Mouse (Mus musculus): Measurements from ENCODE around the gene Nrl. TPM values are rescaled to one million over a fixed set of nuclear protein-coding genes. Genes with fewer than 3 reads are reported as not detected.

Nrl gene
- total RNA-seq, 2 experiments from 2014 or later, result not detected

DNA sequence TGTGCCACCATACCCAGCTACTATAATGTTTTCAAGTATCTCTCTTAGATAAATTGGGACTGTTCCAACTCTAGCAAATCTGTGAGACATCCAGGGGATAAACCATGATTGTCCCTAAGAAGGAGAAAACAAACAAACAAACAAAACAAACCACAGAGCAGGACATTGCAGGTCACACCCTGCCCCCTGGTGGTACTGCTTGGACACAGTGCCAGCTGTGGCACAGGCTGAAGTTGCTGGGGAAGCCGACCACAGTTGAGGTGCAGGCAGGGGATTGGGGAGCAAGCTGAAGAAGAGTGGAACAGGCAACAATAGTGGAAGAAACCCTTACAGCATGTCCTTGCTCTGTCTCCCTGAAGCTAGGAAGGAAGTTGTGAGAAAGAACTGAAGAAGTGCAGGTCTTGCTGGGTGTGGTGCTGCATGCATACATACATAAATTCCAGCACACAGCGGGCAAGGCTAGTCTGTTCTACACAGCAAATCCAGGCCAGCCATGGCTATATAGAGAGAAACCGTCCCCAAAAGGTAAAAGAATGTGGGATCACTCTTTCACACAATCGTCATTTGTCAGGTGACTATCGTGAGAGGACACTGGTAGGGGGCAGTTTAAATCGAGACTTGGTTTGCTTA is 11.4 kb upstream of the Nrl start:
- no peak for DNase-seq (ENCODE audit: low spot score)

DNA sequence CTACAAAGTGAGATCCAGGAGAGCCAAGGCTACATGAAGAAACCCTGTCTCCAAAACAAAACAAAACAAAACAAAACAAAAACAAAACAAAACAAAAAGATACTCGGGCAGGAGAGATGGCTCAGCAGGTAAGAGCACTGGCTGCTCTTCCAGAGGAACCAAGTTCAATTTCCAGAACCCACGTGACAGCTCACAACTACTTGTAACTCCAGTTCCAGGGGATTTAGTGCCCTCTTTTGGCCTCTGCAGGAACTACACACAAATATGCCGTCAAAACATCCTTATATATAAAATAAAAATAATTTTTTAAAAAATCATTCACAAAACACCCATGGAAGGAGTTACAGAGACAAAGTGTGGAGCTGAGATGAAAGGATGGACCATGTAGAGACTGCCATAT is 3.2 kb upstream of the Nrl start:
- peak; percentile 25 for DNase-seq (ENCODE audit: low spot score)

- DNase-seq (ENCODE audit: low spot score), result no peak
Measured at GRCm38 (mm10) chr14:55526674-55527073, 1.9 kb upstream of the Nrl start.

DNA sequence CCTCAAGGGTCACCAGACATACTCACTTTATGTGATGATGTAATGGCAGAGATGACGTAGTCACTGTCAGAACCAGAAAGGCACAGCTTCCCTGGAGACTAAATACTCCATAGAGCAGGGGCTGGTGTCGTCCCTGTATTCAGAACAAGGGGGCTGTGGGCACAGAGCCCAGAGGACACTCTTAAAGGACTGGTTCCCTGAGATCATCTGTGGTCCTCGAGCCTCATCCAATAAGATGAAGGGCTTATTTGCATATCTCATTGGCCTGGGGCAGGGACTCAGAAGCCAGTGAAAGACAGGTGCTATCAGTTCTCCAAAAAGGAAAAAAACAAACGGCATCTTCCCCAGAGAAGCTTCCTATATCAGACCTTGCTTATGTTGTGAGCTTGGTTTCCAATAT is 719 bp downstream of the Nrl start:
- no peak for DNase-seq (ENCODE audit: low spot score)

DNA sequence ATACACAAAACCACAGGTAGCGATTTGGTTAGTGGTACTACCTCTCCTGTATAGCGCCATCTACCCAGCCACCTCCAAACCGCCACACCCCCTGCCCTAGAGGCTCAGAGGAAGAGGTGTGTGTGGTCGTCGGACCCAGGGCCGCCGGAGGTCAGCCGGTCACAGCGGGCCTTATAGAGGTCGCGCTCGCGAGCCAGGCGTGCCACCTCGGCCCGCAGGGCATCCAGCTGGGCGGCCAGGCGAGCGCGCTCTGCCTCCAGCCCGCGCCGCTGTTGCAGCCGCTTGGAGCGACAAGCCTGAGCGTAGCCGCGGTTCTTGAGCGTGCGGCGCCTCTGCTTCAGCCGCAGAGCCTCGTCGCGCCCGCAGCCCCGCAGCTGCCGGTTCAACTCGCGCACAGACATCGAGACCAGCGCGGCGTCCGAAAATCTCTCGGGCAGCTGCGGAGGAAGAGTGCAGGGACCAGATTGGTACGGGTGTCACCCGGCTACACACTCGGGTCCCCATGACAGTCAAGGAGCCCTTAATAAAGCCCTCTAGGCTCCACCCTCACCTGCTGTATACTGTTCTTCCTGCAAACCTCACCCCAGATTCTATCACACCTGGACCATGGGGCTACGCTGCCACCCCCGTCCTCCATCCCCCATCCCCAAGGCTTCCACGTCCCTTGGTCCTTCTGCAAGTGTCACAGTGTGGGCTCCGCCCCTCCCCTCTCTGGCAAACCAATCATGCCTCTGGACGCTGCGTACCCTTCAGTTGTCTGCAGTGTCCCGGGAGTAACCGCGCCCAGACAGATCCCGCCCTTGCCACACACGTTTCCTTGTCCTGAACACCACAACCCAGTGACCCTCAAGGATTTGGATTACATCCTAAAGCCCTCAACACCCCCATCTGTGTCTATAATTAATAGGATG is 4.1 kb downstream of the Nrl start:
- DNase-seq (ENCODE audit: low spot score), result no peak

DNA sequence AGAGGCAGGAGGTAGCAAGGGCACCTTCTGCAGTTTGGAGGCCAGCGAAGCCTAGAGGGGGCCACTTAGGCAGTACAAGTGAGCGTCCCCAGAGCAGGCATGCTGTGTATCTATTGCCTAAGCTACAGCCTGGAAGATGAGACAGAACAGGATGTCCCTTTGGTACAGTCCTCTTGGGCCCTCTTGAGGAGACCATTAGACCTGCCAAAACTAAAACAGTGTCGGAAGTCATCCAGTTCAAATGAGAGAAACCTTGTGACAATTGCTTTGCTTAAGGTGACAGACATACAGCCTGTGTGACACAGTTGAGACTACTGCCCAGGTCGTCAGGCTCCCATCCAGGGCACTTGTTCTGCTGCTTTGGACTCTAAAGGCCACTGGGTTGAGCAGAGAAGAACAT is 5.2 kb downstream of the Nrl start:
- no peak for DNase-seq (ENCODE audit: low spot score)

DNA sequence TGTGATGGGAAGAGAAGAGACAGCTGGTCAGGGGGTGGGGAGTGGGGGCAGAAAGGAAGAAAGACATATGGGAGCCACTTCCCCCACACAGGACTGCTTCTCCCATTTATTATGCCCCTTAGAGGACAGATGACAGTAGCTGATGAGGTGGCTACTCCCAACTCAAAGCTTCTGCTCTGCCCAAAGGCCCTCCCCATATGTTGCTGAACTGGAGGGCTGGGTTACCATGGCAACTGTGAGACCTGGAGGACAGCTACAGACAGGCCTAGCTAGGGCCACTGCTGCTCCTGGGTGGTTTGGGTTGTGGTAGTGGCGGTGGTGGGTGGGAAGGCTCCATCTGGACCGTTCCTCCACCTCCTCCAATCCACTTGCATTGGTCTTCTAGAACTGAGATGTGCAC is 5.9 kb downstream of the Nrl start:
- no peak for DNase-seq (ENCODE audit: low spot score)

DNA sequence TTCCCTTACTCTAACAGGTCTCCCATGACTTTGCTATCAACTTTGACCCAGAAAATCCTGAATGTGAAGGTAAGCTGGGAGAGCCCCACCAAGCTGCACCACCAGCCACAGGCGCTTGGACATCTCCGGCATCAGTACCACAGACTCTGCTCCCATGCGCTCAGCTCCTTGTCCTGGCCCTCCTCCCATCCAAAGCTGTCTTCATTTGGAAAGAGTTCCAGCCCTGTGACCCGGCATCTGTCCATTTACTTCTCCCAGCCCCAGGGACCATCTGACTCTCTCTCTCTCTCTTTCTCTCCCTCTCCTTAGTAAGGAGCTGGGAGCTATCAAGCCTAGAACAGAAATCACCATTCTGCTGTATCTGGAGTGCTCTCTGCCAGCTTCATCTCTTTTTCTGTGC is 8.9 kb downstream of the Nrl start:
- no peak for DNase-seq (ENCODE audit: low spot score)

GRCm38 (mm10) chr14:55513927-55514326 is 10.9 kb downstream of the Nrl start:
- no peak for DNase-seq (ENCODE audit: low spot score)

GRCm38 (mm10) chr14:55511037-55511436 is 13.7 kb downstream of the Nrl start:
- DNase-seq (ENCODE audit: low spot score), result no peak

DNA sequence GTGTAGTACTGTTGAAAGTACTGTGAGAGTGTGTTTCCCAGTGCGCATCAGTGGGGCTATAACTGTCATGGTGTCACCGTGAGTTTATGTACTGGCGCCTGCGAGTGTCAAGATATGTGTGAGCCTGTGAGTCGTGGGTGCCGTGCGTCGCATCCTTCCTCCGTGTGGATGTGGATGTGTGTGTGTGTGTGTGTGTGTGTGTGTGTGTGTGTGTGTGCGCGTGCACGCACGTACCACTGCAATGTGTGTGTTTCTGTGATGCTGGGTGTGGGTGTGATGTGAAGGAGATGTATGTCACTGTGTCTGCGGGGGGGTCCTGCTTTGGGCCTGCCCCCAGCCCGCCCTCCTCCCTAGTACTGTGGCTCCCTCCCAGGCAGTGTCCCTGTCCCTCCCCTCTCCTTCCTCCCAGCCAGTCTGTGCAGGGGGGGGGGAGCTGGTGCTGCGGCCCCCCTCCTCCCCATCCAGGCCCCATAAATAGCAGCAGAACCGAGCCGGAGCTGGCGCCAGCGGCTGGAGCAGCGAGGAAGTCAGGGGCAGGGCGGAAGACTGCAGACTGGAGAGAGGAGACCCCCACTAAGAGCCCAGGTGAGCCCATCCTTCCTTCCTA is 14.6 kb downstream of the Nrl start, which contains the start of gene Cpne6:
Gene Cpne6, plus strand, starts transcription at position 321 of the 607 bp plus-strand sequence.
- DNase-seq (ENCODE audit: low spot score), result no peak

DNA sequence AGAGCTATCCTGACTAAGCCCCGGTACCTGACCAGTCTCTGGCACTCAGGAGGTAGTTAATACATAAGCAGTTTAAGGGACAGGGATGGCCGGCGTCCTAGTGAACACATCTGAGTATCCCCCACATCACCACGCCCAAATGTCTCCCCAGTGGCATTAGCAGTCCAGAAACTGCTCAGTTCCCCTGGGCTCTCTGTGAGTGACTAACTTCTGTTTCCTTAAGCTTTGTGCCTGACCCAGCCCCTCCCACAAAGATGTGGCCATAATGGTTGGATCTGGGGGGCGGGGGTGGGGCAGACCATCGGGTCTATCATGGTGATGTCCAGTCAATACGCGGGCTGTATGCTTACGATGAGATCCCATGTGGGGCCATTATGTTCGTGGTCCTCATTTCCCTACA is 15.2 kb downstream of the Nrl start:
- no peak for DNase-seq (ENCODE audit: low spot score)

DNA sequence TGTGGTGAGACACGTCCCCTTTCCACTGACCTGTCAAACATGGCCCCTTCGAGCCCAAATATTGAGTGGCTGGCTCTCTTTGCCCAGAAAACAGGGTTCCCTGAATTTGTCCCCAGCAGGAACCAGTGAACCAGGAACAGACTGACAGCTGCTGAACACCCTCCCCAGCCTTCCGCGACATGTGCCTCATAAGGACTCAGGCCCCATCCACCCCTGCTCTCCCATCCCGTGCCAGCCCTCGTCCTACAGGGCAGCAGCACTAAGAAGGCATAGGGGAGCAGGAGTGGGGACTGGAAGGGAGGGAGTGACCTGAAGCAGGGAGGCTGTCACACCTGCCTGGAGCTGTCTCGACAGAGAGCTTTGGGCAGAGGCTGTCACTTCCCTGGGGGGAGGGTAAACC is 17.0 kb downstream of the Nrl start:
- no peak for DNase-seq (ENCODE audit: low spot score)

DNA sequence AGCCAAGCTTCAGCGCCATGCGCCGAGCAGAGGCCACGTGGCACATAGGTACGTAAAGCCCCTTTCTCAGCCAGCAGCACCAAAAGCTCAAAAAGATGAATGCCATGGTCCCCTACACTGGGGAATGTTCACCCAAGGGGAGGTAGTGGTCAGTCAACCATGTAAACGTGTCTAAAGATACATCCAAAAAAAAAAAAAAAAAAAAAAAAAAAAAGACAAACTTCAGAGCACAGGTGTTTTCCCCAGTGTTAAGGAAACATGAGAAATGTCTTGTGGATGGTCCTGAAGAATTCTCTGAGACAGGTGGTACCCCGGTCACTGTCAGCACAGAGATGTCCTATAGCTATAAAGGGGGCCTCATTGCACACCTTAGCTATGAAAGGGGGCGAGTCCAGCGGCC is 19.2 kb downstream of the Nrl start:
- no peak for DNase-seq (ENCODE audit: low spot score)

GRCm38 (mm10) chr14:55497449-55497821 is 27.3 kb downstream of the Nrl start:
- peak; percentile 83 for DNase-seq (ENCODE audit: low spot score)

DNA sequence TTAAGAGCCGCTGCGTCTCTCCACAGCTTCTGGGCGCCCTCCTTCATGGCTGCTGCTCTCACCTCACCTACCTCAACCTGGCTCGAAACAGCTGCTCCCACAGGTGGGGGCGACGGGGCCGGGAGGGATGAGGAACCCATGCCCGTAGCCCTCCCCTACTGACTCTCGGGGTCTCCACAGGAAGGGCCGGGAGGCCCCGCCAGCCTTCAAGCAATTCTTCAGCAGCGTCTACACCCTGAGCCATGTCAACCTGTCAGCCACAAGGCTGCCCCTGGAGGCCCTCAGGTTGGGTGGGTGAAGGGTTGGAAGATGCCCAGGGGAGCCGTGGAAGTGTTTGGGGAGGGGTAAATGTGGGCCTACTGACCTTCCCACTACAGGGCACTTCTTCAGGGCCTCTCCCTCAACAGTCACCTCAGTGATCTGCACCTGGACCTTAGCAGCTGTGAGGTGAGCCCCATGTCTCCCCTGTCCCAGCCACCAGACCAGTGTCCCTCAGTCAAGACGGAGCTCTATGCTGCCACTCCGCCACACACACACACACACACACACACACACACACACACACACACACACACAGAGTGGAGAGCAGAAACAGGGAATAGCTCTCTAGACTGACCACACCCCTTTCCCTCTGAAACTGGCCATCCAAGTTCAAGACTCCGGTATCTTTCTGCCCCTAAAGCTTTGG is 27.9 kb downstream of the Nrl start:
- DNase-seq (ENCODE audit: low spot score), result no peak

DNA sequence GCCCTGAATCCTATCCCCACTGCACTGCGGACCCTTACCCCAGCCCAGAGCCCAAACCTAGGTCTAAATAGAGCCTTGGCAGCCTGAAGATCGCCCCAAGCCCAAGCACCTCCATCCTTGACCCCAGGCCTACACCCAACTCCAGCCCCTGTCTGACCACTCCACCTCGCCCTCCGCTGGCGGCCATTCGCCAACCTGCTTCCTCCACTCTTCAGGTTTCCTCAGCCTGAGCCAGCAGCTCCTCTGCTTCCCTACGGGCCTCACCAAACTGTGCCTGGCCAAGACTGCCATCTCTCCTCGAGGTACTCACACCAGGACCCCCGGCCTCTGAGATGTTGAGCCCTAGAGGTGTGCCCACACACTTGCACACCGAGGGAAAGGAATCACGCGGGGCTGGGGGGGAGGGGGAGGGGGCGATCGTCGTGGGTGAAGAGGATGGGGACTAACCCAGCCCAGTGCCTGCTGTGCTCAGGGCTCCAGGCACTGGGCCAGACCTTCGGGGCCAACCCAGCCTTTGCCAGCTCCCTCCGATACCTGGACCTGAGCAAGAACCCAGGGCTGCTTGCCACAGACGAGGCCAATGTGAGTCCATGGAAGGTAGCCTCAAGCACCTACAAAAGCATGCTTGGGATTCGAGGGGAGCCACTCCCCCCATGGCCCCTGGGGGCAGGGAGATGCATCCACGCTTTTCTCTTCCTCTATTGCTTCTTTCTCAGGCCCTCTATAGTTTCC is 29.1 kb downstream of the Nrl start:
- no peak for DNase-seq (ENCODE audit: low spot score)

DNA sequence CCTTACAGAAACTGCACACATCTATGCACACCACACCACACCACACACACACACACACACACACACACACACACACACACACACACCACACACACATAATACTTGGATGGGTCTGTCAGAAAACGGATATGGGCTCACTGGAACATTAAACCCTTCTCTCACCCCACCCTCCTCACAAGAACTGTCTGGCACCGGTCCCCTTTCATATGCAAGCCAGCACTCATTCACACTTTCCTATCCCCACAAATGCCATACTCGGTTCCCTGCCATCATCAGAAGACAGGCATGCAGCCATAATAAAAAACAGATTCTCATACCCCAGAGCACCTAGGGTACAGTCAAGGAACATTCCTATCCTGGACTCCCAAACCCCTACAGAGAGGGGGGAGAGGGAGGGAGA is 32.7 kb downstream of the Nrl start:
- no peak for DNase-seq (ENCODE audit: low spot score)

- peak; percentile 21 for DNase-seq (ENCODE audit: low spot score)
Measured at GRCm38 (mm10) chr14:55491291-55491833, 33.4 kb downstream of the Nrl start.

DNA sequence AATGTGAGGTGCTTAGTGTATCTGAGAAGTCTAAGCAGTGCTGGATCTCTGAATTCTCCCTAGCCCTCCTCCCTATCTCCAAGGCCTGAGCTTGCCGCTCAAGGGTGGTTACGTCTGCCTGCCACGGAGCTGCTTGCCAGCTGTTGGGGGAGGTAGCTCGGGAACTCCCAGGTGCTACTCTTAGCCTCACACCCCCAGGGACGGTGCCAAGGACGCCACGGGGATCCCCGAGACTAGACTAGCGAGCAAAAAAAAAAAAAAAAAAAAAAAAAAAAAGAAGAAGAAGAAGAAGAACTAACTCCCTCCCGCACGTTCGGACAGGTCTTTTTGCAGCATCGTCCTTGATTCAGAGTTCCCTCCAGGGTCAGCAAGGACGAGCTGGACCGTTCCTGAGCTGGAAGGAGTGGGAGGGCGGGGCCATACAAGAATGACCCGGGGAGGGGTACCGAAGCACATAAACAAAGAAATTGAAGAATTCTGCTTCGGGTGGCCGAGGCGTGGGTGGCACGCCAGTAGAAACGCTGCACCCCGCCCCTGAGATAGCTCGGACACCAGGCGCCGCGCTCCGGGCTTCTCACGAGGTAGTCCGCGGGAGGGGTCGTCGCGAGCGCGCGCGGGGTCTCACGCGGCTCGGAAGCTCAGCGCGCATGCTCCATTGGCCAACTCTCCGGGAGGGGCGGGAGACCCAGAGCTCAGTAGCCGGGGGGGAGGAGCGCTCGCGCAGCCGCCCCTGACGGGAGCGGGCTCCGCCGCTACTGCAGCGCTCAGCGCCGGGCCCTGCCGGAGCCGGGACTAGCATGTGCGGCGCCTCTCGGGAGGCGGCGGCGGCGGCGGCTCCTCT is 34.2 kb downstream of the Nrl start, which contains the start of gene Carmil3:
Gene Carmil3, plus strand, starts transcription at position 291 of the 841 bp plus-strand sequence.
- peak; percentile 35 for DNase-seq (ENCODE audit: low spot score)

All from gastrocnemius, adult 18-20 months (tissue).